Mouse (Mus musculus): ENCODE results near the gene Arhgef3.
"Not testable (repeated sequence)": the region's sequence is repeated elsewhere in the genome, so short reads cannot be mapped to it uniquely, and the experiment has no call there.

The Arhgef3 gene

GRCm38 (mm10) chr14:27198490-27199089, 83.9 kb downstream of the Arhgef3 start:
- no peak for DNase-seq

- peak; percentile 48 for DNase-seq
Observed at GRCm38 (mm10) chr14:27199119-27199518, 84.4 kb downstream of the Arhgef3 start.

- DNase-seq: no peak
Observed at GRCm38 (mm10) chr14:27199870-27200269, 85.2 kb downstream of the Arhgef3 start.

GRCm38 (mm10) chr14:27200743-27201576, 86.3 kb downstream of the Arhgef3 start:
- no peak for DNase-seq

GRCm38 (mm10) chr14:27201824-27202223, 87.1 kb downstream of the Arhgef3 start:
- no peak for DNase-seq

- DNase-seq: no peak
Observed at GRCm38 (mm10) chr14:27204704-27205103, 90.0 kb downstream of the Arhgef3 start.

- DNase-seq: no peak
Observed at GRCm38 (mm10) chr14:27206443-27206842, 91.7 kb downstream of the Arhgef3 start.

GRCm38 (mm10) chr14:27209542-27209941, 94.8 kb downstream of the Arhgef3 start:
- no peak for DNase-seq

- not testable (repeated sequence) for DNase-seq
Observed at GRCm38 (mm10) chr14:27210801-27211200, 96.1 kb downstream of the Arhgef3 start.

- DNase-seq: no peak
Observed at GRCm38 (mm10) chr14:27211743-27212445, 97.2 kb downstream of the Arhgef3 start.

- DNase-seq: no peak
Observed at GRCm38 (mm10) chr14:27214232-27214631, 99.5 kb downstream of the Arhgef3 start.

- DNase-seq: peak; percentile 90
Observed at GRCm38 (mm10) chr14:27219668-27220067, 105.0 kb downstream of the Arhgef3 start.

GRCm38 (mm10) chr14:27220297-27220696, 105.6 kb downstream of the Arhgef3 start:
- no peak for DNase-seq

- DNase-seq: no peak
Observed at GRCm38 (mm10) chr14:27224636-27225035, 109.9 kb downstream of the Arhgef3 start.

- no peak for DNase-seq
Observed at GRCm38 (mm10) chr14:27226288-27226687, 111.6 kb downstream of the Arhgef3 start.

- peak; percentile 31 for DNase-seq
Observed at GRCm38 (mm10) chr14:27228288-27228687, 113.6 kb downstream of the Arhgef3 start.

GRCm38 (mm10) chr14:27228941-27229371, 114.3 kb downstream of the Arhgef3 start:
- peak; percentile 84 for DNase-seq

GRCm38 (mm10) chr14:27229441-27230147, 114.9 kb downstream of the Arhgef3 start:
- no peak for DNase-seq

GRCm38 (mm10) chr14:27230262-27231022, 115.7 kb downstream of the Arhgef3 start:
- DNase-seq: no peak

GRCm38 (mm10) chr14:27231506-27231905, 116.8 kb downstream of the Arhgef3 start:
- no peak for DNase-seq

- DNase-seq: no peak
Observed at GRCm38 (mm10) chr14:27231974-27232780, 117.5 kb downstream of the Arhgef3 start.

Data from right cerebral cortex, adult 18-20 months (tissue).